Comparison of ENCODE assay signal across 9 mouse cellular contexts in genomic region chr5:135011809-135012613, GRCm38 (mm10). TPM values are rescaled to one million over a fixed set of nuclear protein-coding genes. Genes with fewer than 3 reads are reported as not detected.
DNase-seq lines count a peak whose midpoint lies in the region; ATAC-seq lines count a peak whose summit lies in the region.
"Had no signal": no experiment of that assay in that cellular context is flagged by ENCODE, and none has a peak within 500 bp of the region (broad histone marks: within the 10 kb centered on the region; RNA-seq: fewer than 3 reads in every experiment).

No protein-coding gene starts in this region.

- H3K27me3 ChIP-seq in kidney, embryonic 14.5 days (ENCODE audit: control insufficient read depth, insufficient read depth, low read length), result no peaks in the 10 kb centered on the region
- H3K27me3 ChIP-seq in embryonic facial prominence, embryonic 11.5 days (ENCODE audit: control insufficient read depth, insufficient read depth, low read length), result no peaks in the 10 kb centered on the region
- H3K27me3 ChIP-seq in intestine, embryonic 14.5 days (replicated peaks; ENCODE audit: control insufficient read depth, insufficient read depth, low read length), result no peaks in the 10 kb centered on the region
- H3K27me3 ChIP-seq in midbrain, embryonic 16.5 days (ENCODE audit: control insufficient read depth, insufficient read depth, low read depth, low read length), result no peaks in the 10 kb centered on the region

- H3K4me3 ChIP-seq in kidney, embryonic 14.5 days (ENCODE audit: low read length), result peak overlapping the region; percentile 31
- H3K4me3 ChIP-seq in embryonic facial prominence, embryonic 11.5 days (ENCODE audit: low read depth, low read length), result no peak overlapping the region
- H3K4me3 ChIP-seq in intestine, embryonic 14.5 days (ENCODE audit: low read depth, low read length), result peak overlapping the region; percentile 10; the same call in 1 of the 2 replicates
- 0 out of 2 replicates have a peak overlapping the region, but pooled peaks have one; percentile 6 for H3K4me3 ChIP-seq in midbrain, embryonic 16.5 days (ENCODE audit: low read depth, low read length)

- peak overlapping the region; percentile 67 for H3K27ac ChIP-seq in kidney, embryonic 14.5 days (ENCODE audit: low read depth, low read length)
- H3K27ac ChIP-seq in embryonic facial prominence, embryonic 11.5 days (replicated peaks; ENCODE audit: low read depth, low read length), result no peak overlapping the region
- H3K27ac ChIP-seq in intestine, embryonic 14.5 days (ENCODE audit: low read depth), result peak overlapping the region; percentile 1; the same call in 1 of the 2 replicates
- H3K27ac ChIP-seq in midbrain, embryonic 16.5 days (ENCODE audit: low read length), result no peak overlapping the region

- intact Hi-C loops in left cerebral cortex, postnatal 36 days (cut with DNase I), result no loop called here

- H3K36me3 ChIP-seq in kidney, embryonic 14.5 days (ENCODE audit: control insufficient read depth, insufficient read depth, low read length), result no peaks in the 10 kb centered on the region
- no peaks in the 10 kb centered on the region for H3K36me3 ChIP-seq in embryonic facial prominence, embryonic 11.5 days (replicated peaks; ENCODE audit: control insufficient read depth, insufficient read depth, low read depth, low read length)
- 0 out of 2 replicates have a peak, but pooled peaks cover 7% of the 10 kb centered on the region for H3K36me3 ChIP-seq in intestine, embryonic 14.5 days (ENCODE audit: control insufficient read depth, insufficient read depth, low read length)
- no peaks in the 10 kb centered on the region for H3K36me3 ChIP-seq in midbrain, embryonic 16.5 days (ENCODE audit: control insufficient read depth, insufficient read depth, low read length)

- 18% methylated on average over 26 of the region's 26 CpGs for WGBS in kidney, embryonic 14.5 days
- 18% methylated on average over 26 of the region's 26 CpGs for WGBS in embryonic facial prominence, embryonic 11.5 days
- WGBS in intestine, embryonic 14.5 days, result 33% methylated on average over 26 of the region's 26 CpGs
- WGBS in midbrain, embryonic 16.5 days, result 26% methylated on average over 26 of the region's 26 CpGs

- H3K9ac ChIP-seq in kidney, embryonic 14.5 days (ENCODE audit: low read depth, low read length), result peak overlapping the region; percentile 44; the same call in 1 of the 2 replicates
- peak overlapping the region; percentile 22; the same call in 1 of the 2 replicates for H3K9ac ChIP-seq in embryonic facial prominence, embryonic 11.5 days (replicated peaks; ENCODE audit: low read length)
- no peak overlapping the region for H3K9ac ChIP-seq in intestine, embryonic 14.5 days (ENCODE audit: low read length)
- peak overlapping the region; percentile 39 for H3K9ac ChIP-seq in midbrain, embryonic 16.5 days (ENCODE audit: low read depth, low read length)

- H3K9me3 ChIP-seq in kidney, embryonic 14.5 days (ENCODE audit: control insufficient read depth, low read length), result no peaks in the 10 kb centered on the region
- H3K9me3 ChIP-seq in embryonic facial prominence, embryonic 11.5 days (replicated peaks; ENCODE audit: control insufficient read depth, low read length), result no peaks in the 10 kb centered on the region
- no peaks in the 10 kb centered on the region for H3K9me3 ChIP-seq in intestine, embryonic 14.5 days (ENCODE audit: control insufficient read depth, low read length)
- H3K9me3 ChIP-seq in midbrain, embryonic 16.5 days (replicated peaks; ENCODE audit: control insufficient read depth, low read length, poor library complexity, severe bottlenecking), result no peaks in the 10 kb centered on the region

- ATAC-seq in kidney, embryonic 14.5 days (ENCODE audit: low FRiP score, low TSS enrichment), result no peak
- ATAC-seq in embryonic facial prominence, embryonic 11.5 days (replicated peaks; ENCODE audit: insufficient number of reproducible peaks, low FRiP score, low TSS enrichment, low read depth), result no peak
- no peak for ATAC-seq in intestine, embryonic 14.5 days (replicated peaks; ENCODE audit: low FRiP score, low TSS enrichment, low read depth)
- no peak for ATAC-seq in midbrain, embryonic 16.5 days
- ATAC-seq in inflammation-experienced regulatory T-cells, adult 6 months, result no peak
- ATAC-seq in monocyte, adult 5-6 weeks (replicated peaks; ENCODE audit: insufficient number of reproducible peaks, low FRiP score, low TSS enrichment, poor library complexity, severe bottlenecking), result no peak

- peaks cover 24% of the 10 kb centered on the region for H3K4me1 ChIP-seq in kidney, embryonic 14.5 days (ENCODE audit: control insufficient read depth, insufficient read depth, low read length)
- H3K4me1 ChIP-seq in embryonic facial prominence, embryonic 11.5 days (ENCODE audit: control insufficient read depth, insufficient read depth, low read length), result peaks cover 4% of the 10 kb centered on the region
- peaks cover 19% of the 10 kb centered on the region for H3K4me1 ChIP-seq in intestine, embryonic 14.5 days (replicated peaks; ENCODE audit: control insufficient read depth, insufficient read depth, low read length)
- H3K4me1 ChIP-seq in midbrain, embryonic 16.5 days (ENCODE audit: control insufficient read depth, insufficient read depth, low read length), result peaks cover 22% of the 10 kb centered on the region

- DNase-seq in kidney, postnatal 36 days, result no peak
- peak; percentile 20 for DNase-seq in embryonic facial prominence, embryonic 11.5 days (ENCODE audit: low spot score)
- no peak for DNase-seq in intestine, embryonic 14.5 days (ENCODE audit: low spot score)
- no peak for DNase-seq in left cerebral cortex, postnatal 36 days (ENCODE audit: low spot score in 2 of 2)

- H3K4me2 ChIP-seq in kidney, embryonic 14.5 days (replicated peaks; ENCODE audit: low read depth, low read length), result peak overlapping the region; percentile 46
- H3K4me2 ChIP-seq in embryonic facial prominence, embryonic 11.5 days (ENCODE audit: low read depth, low read length), result peak overlapping the region; percentile 19
- H3K4me2 ChIP-seq in intestine, embryonic 14.5 days (ENCODE audit: low read length), result peak overlapping the region; percentile 42
- H3K4me2 ChIP-seq in midbrain, embryonic 16.5 days (ENCODE audit: low read length), result peak overlapping the region; percentile 21; the same call in 1 of the 2 replicates

RNA-seq across cellular contexts. Expression of gene Abhd11, which starts 3.1 kb away (rescaled TPM):
- polyA plus RNA-seq in kidney, embryonic 14.5 days (2014; fragmentation: Nextera tagmentation; extraction: Ambion mirVana), result 73.5 and 78.9 TPM in 2 replicates
- polyA plus RNA-seq in embryonic facial prominence, embryonic 11.5 days (2014; fragmentation: Nextera tagmentation; extraction: Ambion mirVana), result 41.7 and 42.7 TPM in 2 replicates
- 99.7 and 104 TPM in 2 replicates for polyA plus RNA-seq in intestine, embryonic 14.5 days (2014; fragmentation: Nextera tagmentation; extraction: Ambion mirVana)
- 76.5 and 81.5 TPM in 2 replicates for polyA plus RNA-seq in midbrain, embryonic 16.5 days (2015; fragmentation: Nextera tagmentation; extraction: Ambion mirVana)
- 10 to 100 TPM; 26.7 to 80.0 (median 60.4) TPM for polyA plus RNA-seq in inflammation-experienced regulatory T-cells, adult 6 months (2017; shearing (Covaris generic))
- total RNA-seq in monocyte, adult 5-6 weeks (2017), result 13.0 to 27.0 TPM (median 24.1 TPM) in 3 replicates
- 10 to 100 TPM; 31.1 to 39.2 TPM for total RNA-seq in left cerebral cortex, postnatal 36 days (2021)

RNA-seq across cellular contexts. Expression of gene Stx1a, which starts 11.3 kb away (rescaled TPM):
- 11.5 and 13.5 TPM in 2 replicates for polyA plus RNA-seq in kidney, embryonic 14.5 days (2014; fragmentation: Nextera tagmentation; extraction: Ambion mirVana)
- polyA plus RNA-seq in embryonic facial prominence, embryonic 11.5 days (2014; fragmentation: Nextera tagmentation; extraction: Ambion mirVana), result 12.1 and 14.2 TPM in 2 replicates
- polyA plus RNA-seq in intestine, embryonic 14.5 days (2014; fragmentation: Nextera tagmentation; extraction: Ambion mirVana), result 15.9 and 20.2 TPM in 2 replicates
- polyA plus RNA-seq in midbrain, embryonic 16.5 days (2015; fragmentation: Nextera tagmentation; extraction: Ambion mirVana), result 162 and 195 TPM in 2 replicates
- 10 to 100 TPM in 2 of 3 experiments, 1 to 10 TPM in 1; 4.4 to 24.9 (median 20.8) TPM for polyA plus RNA-seq in inflammation-experienced regulatory T-cells, adult 6 months (2017; shearing (Covaris generic))
- 0.29 to 0.76 TPM in 2 of 3 replicates, not detected in the other for total RNA-seq in monocyte, adult 5-6 weeks (2017)
- 100 to 1,000 TPM; 340 to 404 TPM for total RNA-seq in left cerebral cortex, postnatal 36 days (2021)

RNA-seq across cellular contexts. Expression of gene Cldn3, which starts 26.0 kb away (rescaled TPM):
- polyA plus RNA-seq in kidney, embryonic 14.5 days (2014; fragmentation: Nextera tagmentation; extraction: Ambion mirVana), result 47.0 and 54.7 TPM in 2 replicates
- 7.6 and 11.3 TPM in 2 replicates for polyA plus RNA-seq in embryonic facial prominence, embryonic 11.5 days (2014; fragmentation: Nextera tagmentation; extraction: Ambion mirVana)
- polyA plus RNA-seq in intestine, embryonic 14.5 days (2014; fragmentation: Nextera tagmentation; extraction: Ambion mirVana), result 113 and 143 TPM in 2 replicates
- 2.2 and 2.6 TPM in 2 replicates for polyA plus RNA-seq in midbrain, embryonic 16.5 days (2015; fragmentation: Nextera tagmentation; extraction: Ambion mirVana)
- not detected for polyA plus RNA-seq in inflammation-experienced regulatory T-cells, adult 6 months (2017; shearing (Covaris generic))
- total RNA-seq in monocyte, adult 5-6 weeks (2017), result not detected in 3 replicates
- under 1 TPM; 0.49 to 0.52 TPM for total RNA-seq in left cerebral cortex, postnatal 36 days (2021)
- total RNA-seq: granulocyte monocyte progenitor cell, adult 5-6 weeks had no signal

RNA-seq across cellular contexts. Expression of gene Dnajc30, which starts 52.0 kb away (rescaled TPM):
- polyA plus RNA-seq in kidney, embryonic 14.5 days (2014; fragmentation: Nextera tagmentation; extraction: Ambion mirVana), result 33.4 and 34.4 TPM in 2 replicates
- 29.3 and 30.8 TPM in 2 replicates for polyA plus RNA-seq in embryonic facial prominence, embryonic 11.5 days (2014; fragmentation: Nextera tagmentation; extraction: Ambion mirVana)
- 32.5 and 33.3 TPM in 2 replicates for polyA plus RNA-seq in intestine, embryonic 14.5 days (2014; fragmentation: Nextera tagmentation; extraction: Ambion mirVana)
- polyA plus RNA-seq in midbrain, embryonic 16.5 days (2015; fragmentation: Nextera tagmentation; extraction: Ambion mirVana), result 48.8 and 49.6 TPM in 2 replicates
- 10 to 100 TPM; 18.9 to 32.0 (median 30.4) TPM for polyA plus RNA-seq in inflammation-experienced regulatory T-cells, adult 6 months (2017; shearing (Covaris generic))
- total RNA-seq in monocyte, adult 5-6 weeks (2017), result 3.8 to 6.5 TPM (median 5.5 TPM) in 3 replicates
- 10 to 100 TPM; 40.9 to 52.1 TPM for total RNA-seq in left cerebral cortex, postnatal 36 days (2021)

RNA-seq across cellular contexts. Expression of gene Bud23, which starts 52.7 kb away (rescaled TPM):
- 118 and 156 TPM in 2 replicates for polyA plus RNA-seq in kidney, embryonic 14.5 days (2014; fragmentation: Nextera tagmentation; extraction: Ambion mirVana)
- polyA plus RNA-seq in embryonic facial prominence, embryonic 11.5 days (2014; fragmentation: Nextera tagmentation; extraction: Ambion mirVana), result 136 and 146 TPM in 2 replicates
- 98.0 and 107 TPM in 2 replicates for polyA plus RNA-seq in intestine, embryonic 14.5 days (2014; fragmentation: Nextera tagmentation; extraction: Ambion mirVana)
- 74.4 and 76.9 TPM in 2 replicates for polyA plus RNA-seq in midbrain, embryonic 16.5 days (2015; fragmentation: Nextera tagmentation; extraction: Ambion mirVana)
- polyA plus RNA-seq in inflammation-experienced regulatory T-cells, adult 6 months (2017; shearing (Covaris generic)), result 10 to 100 TPM; 63.3 to 71.1 (median 67.0) TPM
- total RNA-seq in monocyte, adult 5-6 weeks (2017), result 50.6 to 85.3 TPM (median 72.7 TPM) in 3 replicates
- 10 to 100 TPM; 41.0 to 50.0 TPM for total RNA-seq in left cerebral cortex, postnatal 36 days (2021)

Comparison
In these comparisons a context has a peak if more than half of its experiments do, and no peak if none do; other contexts are left out.
1. H3K27ac ChIP-seq: peak in kidney, embryonic 14.5 days (single experiment) and intestine, embryonic 14.5 days (single experiment); none in embryonic facial prominence, embryonic 11.5 days (single experiment) and midbrain, embryonic 16.5 days (single experiment).
2. Peak in every context shown above with its lines, with median percentiles within 50 percentile points of each other: H3K4me2 ChIP-seq.